Mouse (Mus musculus): ENCODE data around the gene Iqgap1.

DNA sequence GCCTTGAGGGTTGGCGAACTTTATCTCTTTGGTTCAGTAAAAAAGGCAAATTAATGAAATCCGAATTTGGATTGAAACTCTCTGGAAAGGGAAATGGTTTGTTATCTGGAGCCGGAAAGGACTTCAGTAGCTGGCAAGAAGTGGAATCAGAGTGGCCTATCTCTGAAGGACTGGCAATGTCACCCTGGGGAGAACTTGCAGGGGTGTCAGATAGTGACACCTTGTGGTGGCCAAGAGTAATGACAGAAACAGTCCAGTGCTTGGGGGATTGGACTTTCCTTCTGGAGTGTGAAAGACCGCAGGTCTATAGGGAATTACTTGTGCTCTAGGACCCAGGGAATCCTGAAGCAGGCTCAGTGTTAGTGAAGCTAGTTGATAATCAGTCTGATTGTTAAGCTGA lies 23.9 kb upstream of the Iqgap1 start:
- TF ChIP-seq CTCF (IDR thresholded peaks at IDR 0.05; ENCODE audit: borderline replicate concordance, insufficient read depth, low read length), result peak; percentile 57; the same call in 1 of the 2 replicates
- no peak for TF ChIP-seq POLR2A (IDR thresholded peaks at IDR 0.05; ENCODE audit: low read depth, low read length)
